Mouse (Mus musculus) left cerebral cortex, postnatal 25 days (tissue): ENCODE data around the gene Gbgt1. TPM values are rescaled to one million over a fixed set of nuclear protein-coding genes. Genes with fewer than 3 reads are reported as not detected.

Experiments used
- DNase-seq, 2 experiments: peaks; one replicate each; pipeline ENCODE4 v3.0.0; 2022; ENCODE audit warnings: low spot score in 2 of 2, mixed read lengths in 1 of 2
- intact Hi-C: fragments of 180-260 bp; cut with DNase I; formaldehyde crosslinking; loops from one replicate; pipeline ENCODE4 v1.15.1; 2025
- total RNA-seq, 2 experiments: library from RNA; stranded (reverse); gene quantifications; 2 replicates each; pipeline ENCODE4 v1.2.3; 2021

Gbgt1 gene
- total RNA-seq, 2 experiments from 2014 or later, result 2.5 to 2.7 TPM

- DNase-seq, result no peak
- intact Hi-C loops, result no loop called here
Observed at GRCm38 (mm10) chr2:28525943-28526876, 29.5 kb downstream of the Gbgt1 start.

GRCm38 (mm10) chr2:28527436-28528353, 31.0 kb downstream of the Gbgt1 start:
- intact Hi-C loops, result no loop called here
- DNase-seq, result no peak

GRCm38 (mm10) chr2:28528354-28528730, 31.7 kb downstream of the Gbgt1 start:
- no peak for DNase-seq
- intact Hi-C loops, result no loop called here

DNA sequence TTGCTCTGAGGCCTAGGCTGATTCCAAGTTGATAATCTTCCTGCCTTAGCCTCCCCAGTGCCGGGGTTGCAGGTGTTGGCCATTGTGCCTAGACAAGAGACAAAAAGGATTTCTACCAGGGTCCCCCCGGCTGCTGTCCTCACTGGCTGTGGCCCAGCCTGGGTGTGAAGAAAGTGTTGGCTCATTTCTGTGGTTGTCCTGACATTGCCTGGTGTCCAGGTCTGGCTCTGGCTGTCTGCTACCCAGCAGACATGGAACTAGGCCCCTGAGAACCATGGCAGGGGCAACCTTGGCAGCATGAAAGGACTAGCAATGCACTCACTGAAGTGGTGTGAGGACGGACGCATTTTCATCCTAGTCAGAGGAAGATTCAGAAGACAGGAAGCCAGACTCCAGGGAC, 33.2 kb downstream of the Gbgt1 start:
- intact Hi-C loops, result no loop called here
- DNase-seq, result no peak

GRCm38 (mm10) chr2:28530311-28530710, 33.6 kb downstream of the Gbgt1 start:
- intact Hi-C loops, result no loop called here
- DNase-seq, result no peak

DNA sequence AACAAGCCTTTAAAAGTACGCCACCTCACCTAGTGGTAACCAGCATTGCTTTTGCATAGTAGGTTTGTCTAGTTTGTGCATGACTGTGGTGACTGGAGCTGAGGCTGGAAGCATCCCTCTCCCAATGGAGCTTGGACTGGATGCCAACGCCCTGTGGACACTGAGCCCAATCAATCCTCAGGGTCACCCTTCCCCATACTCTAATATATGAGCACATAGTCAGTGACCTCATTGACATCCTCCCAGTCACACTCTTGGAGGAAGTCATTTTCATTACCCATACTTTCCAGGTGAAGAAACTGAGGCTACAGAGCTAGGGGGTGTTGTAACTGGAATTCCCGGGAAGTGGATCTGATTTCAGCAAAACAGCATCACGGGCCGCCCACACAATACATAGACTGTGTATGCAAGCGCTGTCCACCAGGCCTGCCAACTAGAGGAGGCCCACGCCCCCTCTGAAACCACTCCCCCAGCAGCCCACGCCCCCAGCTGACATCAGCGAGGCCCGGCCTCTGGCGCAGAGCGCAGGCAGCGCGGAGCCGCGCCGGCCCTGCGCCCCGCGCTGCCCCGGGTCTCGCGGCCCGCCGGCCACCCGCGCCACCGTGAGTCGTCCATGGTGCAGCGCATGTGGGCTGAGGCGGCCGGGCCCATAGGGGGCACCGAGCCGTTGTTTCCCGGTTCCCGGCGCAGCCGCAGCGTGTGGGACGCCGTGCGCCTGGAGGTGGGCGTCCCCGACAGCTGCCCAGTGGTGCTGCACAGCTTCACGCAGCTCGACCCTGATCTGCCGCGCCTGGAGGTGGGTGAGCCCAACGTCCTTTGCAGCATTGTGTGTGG, 36.5 kb downstream of the Gbgt1 start:
- intact Hi-C loops, result loop anchor here (1.0 kb wide), 1 partner anchor 10 kb away; no protein-coding TSS in a partner anchor
- DNase-seq, result peak; percentile 87 to 94

GRCm38 (mm10) chr2:28533901-28534435, 37.3 kb downstream of the Gbgt1 start:
- DNase-seq, result no peak
- intact Hi-C loops, result loop anchor here (1.0 kb wide), 1 partner anchor 11 kb away; no protein-coding TSS in a partner anchor

DNA sequence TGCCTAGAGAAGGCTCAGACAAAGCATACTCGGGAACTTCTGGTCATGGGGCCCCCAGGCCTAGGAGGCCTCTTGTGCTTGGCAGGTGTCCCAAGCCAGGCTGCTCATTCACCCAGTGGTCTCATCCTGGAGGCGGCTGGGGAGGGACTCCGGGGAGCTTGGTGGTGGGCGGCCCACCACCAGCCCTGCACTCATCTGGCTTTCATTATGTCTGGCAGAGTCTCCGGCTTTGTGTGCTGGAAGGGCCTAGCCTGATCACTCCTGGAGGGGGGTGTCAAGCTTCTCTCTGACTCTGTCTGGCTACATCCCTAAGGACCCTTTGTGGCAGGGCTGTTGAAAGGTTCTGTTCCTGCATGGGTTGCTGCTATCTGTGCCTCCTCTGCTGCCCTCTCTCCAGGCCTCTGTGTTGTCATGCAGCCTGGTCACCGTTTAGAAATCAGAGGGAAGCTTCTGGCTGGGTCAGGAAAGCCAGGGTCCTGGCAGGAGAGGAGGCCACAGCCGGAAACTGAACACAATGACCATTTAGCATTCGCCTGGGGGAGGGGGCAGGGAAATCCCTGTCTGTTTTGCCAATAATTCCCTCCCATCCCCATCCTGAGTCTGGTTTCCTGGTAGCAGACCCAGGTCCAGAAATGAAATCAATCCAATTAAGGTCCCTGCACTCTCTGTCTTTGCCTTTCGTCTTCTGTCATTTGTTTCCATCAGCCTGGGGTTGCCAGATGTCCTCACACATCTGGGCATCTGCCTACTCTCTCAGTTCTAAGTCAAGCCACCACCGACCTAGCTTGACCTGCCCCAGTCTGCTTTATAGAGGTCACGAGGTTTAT, 38.0 kb downstream of the Gbgt1 start:
- intact Hi-C loops, result no loop called here

DNA sequence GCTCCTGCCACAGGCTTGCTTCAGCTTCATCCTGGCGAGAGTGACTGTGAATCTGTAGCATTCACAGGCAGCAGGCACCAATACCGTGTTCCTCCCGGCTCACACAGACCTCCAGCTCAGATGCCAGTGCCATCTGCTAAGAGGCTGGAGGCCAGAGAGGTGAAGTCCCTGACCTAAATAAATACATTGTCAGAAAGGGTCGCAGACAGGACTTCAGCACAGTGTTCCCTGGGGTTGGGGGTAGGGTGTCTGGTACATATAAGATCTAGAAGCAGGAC, 38.5 kb downstream of the Gbgt1 start:
- DNase-seq, result no peak
- intact Hi-C loops, result no loop called here

More for the DNA sequence above, 38.0 kb downstream of the Gbgt1 start:
- no peak for DNase-seq

GRCm38 (mm10) chr2:28535650-28536049, 39.0 kb downstream of the Gbgt1 start:
- intact Hi-C loops, result no loop called here
- peak in 1 of 2 experiments; percentile 78 for DNase-seq

DNA sequence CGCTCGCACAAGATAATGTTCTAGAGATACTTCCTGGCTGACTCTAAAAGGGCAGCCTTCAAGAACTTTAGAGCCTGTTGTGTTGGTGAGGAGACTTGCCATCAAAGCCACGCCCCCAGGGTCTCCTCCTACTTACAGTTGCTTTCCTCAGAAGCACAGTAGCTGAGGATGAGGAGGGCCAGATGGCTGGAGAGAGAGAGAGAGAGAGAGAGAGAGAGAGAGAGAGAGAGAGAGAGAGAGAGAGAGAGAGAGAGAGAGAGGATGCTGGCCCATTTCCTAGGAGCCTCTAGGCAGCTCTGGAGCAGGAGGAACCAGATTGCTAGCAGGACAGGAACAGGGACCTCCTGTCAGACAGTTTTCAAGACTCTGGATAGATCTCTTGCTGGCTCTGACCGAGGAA, 39.5 kb downstream of the Gbgt1 start:
- intact Hi-C loops, result no loop called here
- DNase-seq, result no peak

- intact Hi-C loops, result no loop called here
- DNase-seq, result no peak
Observed at GRCm38 (mm10) chr2:28536766-28537633, 40.3 kb downstream of the Gbgt1 start.

- intact Hi-C loops, result no loop called here
- DNase-seq, result no peak
Observed at GRCm38 (mm10) chr2:28537634-28537920, 40.9 kb downstream of the Gbgt1 start.

DNA sequence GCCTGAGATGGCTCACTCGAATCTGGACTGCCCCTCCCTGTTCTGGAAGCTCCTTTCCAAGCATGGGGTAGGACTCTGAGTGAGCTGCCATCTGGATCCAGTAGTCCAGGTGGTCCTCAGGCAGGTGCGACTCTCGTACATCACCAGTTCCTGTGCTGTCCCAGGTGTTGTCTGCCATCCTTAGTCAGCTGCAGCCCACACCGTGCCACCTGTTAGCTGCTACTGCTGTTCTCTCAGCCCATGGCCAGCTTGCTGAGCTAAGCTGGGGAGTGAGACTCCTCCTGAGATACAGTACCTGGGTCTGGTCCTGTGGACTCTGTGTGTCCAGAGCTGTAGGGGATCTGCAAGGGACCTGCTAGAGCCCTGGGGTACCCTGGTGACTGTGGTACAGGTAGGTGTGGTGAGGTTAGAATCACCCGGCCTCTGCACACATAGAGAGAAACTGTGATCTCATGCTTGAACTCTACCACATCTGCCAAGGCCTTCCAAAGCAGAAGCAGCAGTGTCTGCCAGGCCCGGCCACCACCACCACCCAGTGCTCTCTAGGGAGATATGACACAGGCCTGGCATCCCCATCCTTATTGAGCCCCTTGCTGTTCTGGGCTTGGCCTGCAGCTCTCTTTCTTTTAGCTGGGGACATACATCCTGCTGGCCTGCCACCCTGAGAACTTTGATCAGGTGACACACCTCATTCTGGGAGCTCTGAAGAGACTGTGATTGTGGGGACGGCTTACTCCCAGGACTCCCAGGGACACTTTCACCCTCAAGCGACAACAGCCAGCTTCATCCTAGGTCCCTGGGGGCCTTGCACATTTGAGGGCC, 41.5 kb downstream of the Gbgt1 start:
- no peak for DNase-seq
- intact Hi-C loops, result no loop called here

- DNase-seq, result no peak
- intact Hi-C loops, result no loop called here
Observed at GRCm38 (mm10) chr2:28538817-28539128, 42.1 kb downstream of the Gbgt1 start.

DNA sequence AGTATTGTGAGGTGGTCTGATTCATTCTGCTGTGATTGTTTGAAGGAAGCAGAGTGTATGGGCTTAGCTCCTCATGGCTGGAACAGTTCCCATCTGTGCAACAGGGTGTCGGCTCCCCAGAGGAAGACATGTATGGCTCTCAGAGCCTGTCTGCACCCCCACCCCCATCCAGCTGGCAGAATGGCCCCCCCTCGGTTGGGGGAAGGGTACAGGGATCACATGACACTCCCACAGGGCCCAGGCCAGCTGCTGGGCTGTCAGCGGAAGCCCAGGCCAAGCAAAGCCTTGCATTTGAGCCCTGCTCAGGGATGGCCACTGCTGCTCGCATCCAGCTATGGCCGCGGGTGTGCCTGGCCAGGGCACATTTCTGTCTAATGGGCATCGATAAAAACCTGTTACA, 42.5 kb downstream of the Gbgt1 start:
- DNase-seq, result peak; percentile 64 to 75
- intact Hi-C loops, result no loop called here

- intact Hi-C loops, result no loop called here
- no peak for DNase-seq
Observed at GRCm38 (mm10) chr2:28539949-28540348, 43.3 kb downstream of the Gbgt1 start.
